Mouse (Mus musculus): ENCODE results near the gene Brk1. TPM values are rescaled to one million over a fixed set of nuclear protein-coding genes. Genes with fewer than 3 reads are reported as not detected.

Gene Brk1
- total and polyA plus RNA-seq, 3 experiments = 167 to 201 (median 181) TPM

DNA sequence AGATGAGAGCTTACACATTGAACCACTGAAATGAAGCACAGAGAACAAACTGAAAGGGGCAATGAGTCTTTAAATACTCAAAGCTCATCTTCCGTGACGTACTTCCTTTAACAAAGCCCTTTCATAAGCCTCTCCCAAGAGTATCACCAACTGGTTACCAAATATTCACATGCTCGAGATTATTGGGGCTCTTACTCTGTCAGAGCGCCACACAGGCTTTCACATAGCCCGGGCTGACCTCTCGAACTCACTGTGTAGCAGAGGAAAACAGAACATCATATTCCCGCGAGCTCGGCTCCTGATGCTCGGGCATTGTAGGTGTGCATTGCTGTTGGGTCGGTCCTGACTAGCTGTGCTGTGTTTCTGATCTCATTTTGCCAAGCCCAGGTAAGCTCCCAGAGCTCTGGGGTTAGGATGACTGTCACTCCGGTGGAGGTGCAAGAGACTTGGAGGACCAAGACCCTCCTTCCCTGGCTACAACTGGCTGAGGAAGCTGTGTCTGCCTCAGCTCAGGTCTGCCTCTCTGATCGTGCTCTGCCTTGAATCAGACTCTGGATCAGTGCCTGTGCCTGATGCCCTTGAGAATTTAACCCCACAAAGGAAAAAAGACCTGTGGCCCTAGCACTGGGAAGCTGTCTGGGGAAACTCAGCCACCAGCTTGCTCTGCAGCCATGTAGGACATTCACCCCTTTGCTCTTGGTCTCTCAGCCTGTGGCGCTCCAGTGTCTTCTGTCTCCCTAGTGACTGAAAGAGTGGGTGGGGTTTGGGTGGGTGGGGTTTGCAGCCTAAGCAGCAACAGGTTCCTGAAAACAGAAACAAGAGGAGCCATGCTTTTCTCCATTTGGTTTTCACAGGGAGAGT is 56.1 kb downstream of the Brk1 start:
- peak; percentile 44 for DNase-seq

DNA sequence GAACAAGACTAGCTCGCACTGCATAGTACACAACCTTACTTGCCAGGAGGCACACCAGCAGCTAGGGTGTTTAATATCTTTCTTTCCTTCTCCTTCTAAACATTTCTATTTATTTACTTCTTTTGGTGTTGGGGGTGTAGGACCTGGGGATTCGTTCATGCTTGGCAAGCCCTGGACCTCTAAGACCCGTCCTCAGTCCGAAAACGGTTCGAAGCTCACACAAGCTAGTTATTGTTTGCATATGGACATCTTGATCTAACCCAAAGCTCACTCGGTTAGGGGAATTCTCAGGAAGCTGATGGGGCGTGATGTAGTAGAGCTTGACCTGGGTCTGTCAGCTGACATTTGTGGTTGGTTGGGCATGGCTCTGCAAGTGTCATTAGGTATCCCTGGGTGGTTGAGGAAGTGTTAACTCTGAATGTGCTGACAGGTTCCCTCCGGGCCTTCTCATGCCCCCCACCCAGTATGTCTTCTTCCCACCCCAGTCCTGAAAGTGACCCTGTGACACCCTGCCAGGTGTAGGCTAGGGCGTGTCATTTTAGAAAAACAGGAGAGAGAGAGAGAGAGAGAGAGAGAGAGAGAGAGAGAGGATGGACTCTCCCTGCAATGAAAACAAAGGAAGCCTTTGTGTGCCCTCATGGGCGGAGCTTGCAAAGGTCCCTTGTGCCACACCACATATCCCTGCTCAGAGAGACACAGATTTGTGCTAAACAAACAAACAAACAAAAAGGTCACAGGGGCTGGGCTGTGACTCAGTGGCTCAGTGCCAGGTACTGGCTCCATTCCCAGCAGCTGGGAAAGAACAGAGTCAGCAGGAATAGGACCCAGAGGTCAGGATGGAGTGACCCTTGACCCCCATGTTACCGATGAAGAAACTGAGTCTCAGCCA is 57.0 kb downstream of the Brk1 start:
- DNase-seq = peak; percentile 84

DNA sequence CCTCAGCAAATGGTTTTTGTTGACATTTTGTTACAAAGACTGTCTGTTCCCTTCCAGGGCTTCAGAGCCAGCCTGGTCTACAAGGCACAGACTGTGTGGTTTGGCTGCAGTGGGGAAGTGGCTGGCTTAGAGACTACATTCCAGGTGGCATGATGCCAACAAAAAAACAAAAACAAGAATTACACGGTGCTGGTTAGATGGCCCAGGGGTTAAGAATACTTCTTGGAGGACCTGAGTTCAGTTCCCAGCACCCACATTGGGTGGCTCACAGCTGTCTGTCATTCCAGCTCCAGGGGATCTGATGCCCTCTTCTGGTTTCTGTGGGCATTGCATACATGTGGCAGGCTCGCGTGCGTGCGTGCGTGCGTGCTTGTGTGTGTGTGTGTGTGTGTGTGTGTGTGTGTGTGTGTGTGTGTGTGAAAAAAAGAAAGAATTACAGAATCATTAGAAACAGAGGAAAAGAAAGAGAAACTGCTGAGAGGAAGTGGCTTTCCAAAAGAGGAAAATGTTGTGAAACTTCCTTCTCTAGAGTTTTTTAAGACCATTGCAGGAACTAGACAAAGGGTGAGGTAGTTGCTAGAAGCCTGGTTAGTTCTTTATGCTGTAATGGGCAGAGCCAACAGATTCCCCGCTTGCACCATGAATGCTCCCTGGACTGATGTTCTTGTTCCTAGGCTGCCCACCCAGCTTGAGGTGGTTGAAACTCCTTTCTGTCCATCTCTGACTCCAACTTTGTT is 58.6 kb downstream of the Brk1 start:
- no peak for DNase-seq

DNA sequence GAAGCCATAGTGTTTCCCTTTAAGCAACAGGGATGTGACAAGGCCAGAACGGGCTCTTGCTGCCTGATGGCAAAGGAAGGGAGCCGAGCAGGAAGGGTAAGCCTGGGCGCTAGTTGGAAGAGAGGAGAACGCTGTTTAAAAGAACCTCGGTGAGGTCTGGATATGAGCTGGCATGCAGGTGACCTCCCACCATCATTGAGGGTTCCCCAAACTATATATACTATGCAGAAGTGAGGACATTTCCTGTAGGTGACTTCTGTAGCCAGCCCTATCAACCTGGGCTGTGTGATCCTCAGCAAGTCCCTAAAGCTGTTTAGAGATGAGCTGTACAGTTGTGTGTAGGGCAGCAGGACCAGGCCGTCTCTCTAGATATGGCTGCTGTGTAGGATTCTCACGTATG is 59.7 kb downstream of the Brk1 start:
- no peak for DNase-seq

Other genes starting within 250 kb of the Brk1 start
- gene Tada3, start 226.9 kb upstream of the Brk1 start, total RNA-seq (2021) = 10 to 100 TPM; 35.1 to 47.0 TPM
- 32.4 and 34.5 TPM in 2 replicates for gene Tada3, start 226.9 kb upstream of the Brk1 start, polyA plus RNA-seq (2012; rRNA removed)
- 100 to 1,000 TPM; 175 to 211 TPM for gene Arpc4, start 226.7 kb upstream of the Brk1 start, total RNA-seq (2021)
- 61.0 and 62.3 TPM in 2 replicates for gene Arpc4, start 226.7 kb upstream of the Brk1 start, polyA plus RNA-seq (2012; rRNA removed)
- gene Ttll3, start 215.5 kb upstream of the Brk1 start, total RNA-seq (2021) = 1 to 10 TPM; 2.1 to 3.5 TPM
- 5.8 and 7.0 TPM in 2 replicates for gene Ttll3, start 215.5 kb upstream of the Brk1 start, polyA plus RNA-seq (2012; rRNA removed)
- gene Rpusd3, start 185.4 kb upstream of the Brk1 start, total RNA-seq (2021) = 1 to 10 TPM; 9.1 to 9.2 TPM
- gene Rpusd3, start 185.4 kb upstream of the Brk1 start, polyA plus RNA-seq (2012; rRNA removed) = 65.5 and 102 TPM in 2 replicates
- 100 to 1,000 TPM; 354 to 980 TPM for gene Cidec, start 169.0 kb upstream of the Brk1 start, total RNA-seq (2021)
- 514 and 896 TPM in 2 replicates for gene Cidec, start 169.0 kb upstream of the Brk1 start, polyA plus RNA-seq (2012; rRNA removed)
- 10 to 100 TPM; 50.5 TPM for gene Jagn1, start 162.2 kb upstream of the Brk1 start, total RNA-seq (2021)
- 49.5 and 64.3 TPM in 2 replicates for gene Jagn1, start 162.2 kb upstream of the Brk1 start, polyA plus RNA-seq (2012; rRNA removed)
- 1 to 10 TPM; 1.1 to 1.9 TPM for gene Il17re, start 146.3 kb upstream of the Brk1 start, total RNA-seq (2021)
- 4.0 TPM in 2 replicates for gene Il17re, start 146.3 kb upstream of the Brk1 start, polyA plus RNA-seq (2012; rRNA removed)
- gene Il17rc, start 133.3 kb upstream of the Brk1 start, total RNA-seq (2021) = 10 to 100 TPM; 17.0 to 22.0 TPM
- gene Il17rc, start 133.3 kb upstream of the Brk1 start, polyA plus RNA-seq (2012; rRNA removed) = 90.8 and 103 TPM in 2 replicates
- gene Creld1, start 121.5 kb upstream of the Brk1 start, total RNA-seq (2021) = 10 to 100 TPM; 44.7 to 58.5 TPM
- 30.0 and 31.1 TPM in 2 replicates for gene Creld1, start 121.5 kb upstream of the Brk1 start, polyA plus RNA-seq (2012; rRNA removed)
- under 1 TPM; 0.09 to 0.21 TPM for gene Prrt3, start 102.8 kb upstream of the Brk1 start, total RNA-seq (2021)
- 0.32 and 0.33 TPM in 2 replicates for gene Prrt3, start 102.8 kb upstream of the Brk1 start, polyA plus RNA-seq (2012; rRNA removed)
- gene Emc3, start 73.1 kb upstream of the Brk1 start, total RNA-seq (2021) = 100 to 1,000 TPM in 1 of 2 experiments, 10 to 100 TPM in 1; 99.9 to 116 TPM
- 44.9 and 53.6 TPM in 2 replicates for gene Emc3, start 73.1 kb upstream of the Brk1 start, polyA plus RNA-seq (2012; rRNA removed)
- under 1 TPM; 0.41 to 0.72 TPM for gene Fancd2, start 73.1 kb upstream of the Brk1 start, total RNA-seq (2021)
- 0.17 and 1.2 TPM in 2 replicates for gene Fancd2, start 73.1 kb upstream of the Brk1 start, polyA plus RNA-seq (2012; rRNA removed)
- gene Fancd2os, start 4.1 kb upstream of the Brk1 start, total RNA-seq (2021) = under 1 TPM in 1 of 2 experiments, not detected in 1; 0.21 TPM
- gene Fancd2os, start 4.1 kb upstream of the Brk1 start, polyA plus RNA-seq (2012; rRNA removed) = 0.15 TPM in 1 of 2 replicates, not detected in the other
- 10 to 100 TPM; 22.5 to 26.3 TPM for gene Vhl, start 19.2 kb downstream of the Brk1 start, total RNA-seq (2021)
- 16.8 and 21.4 TPM in 2 replicates for gene Vhl, start 19.2 kb downstream of the Brk1 start, polyA plus RNA-seq (2012; rRNA removed)
- gene Irak2, start 33.7 kb downstream of the Brk1 start, total RNA-seq (2021) = 10 to 100 TPM; 22.4 to 23.6 TPM
- 17.4 and 20.0 TPM in 2 replicates for gene Irak2, start 33.7 kb downstream of the Brk1 start, polyA plus RNA-seq (2012; rRNA removed)
- 10 to 100 TPM; 44.7 to 56.3 TPM for gene Tatdn2, start 92.3 kb downstream of the Brk1 start, total RNA-seq (2021)
- 16.3 and 19.0 TPM in 2 replicates for gene Tatdn2, start 92.3 kb downstream of the Brk1 start, polyA plus RNA-seq (2012; rRNA removed)
- not detected for gene Ghrl, start 115.1 kb downstream of the Brk1 start, total RNA-seq (2021)
- 0.35 TPM in 1 of 2 replicates, not detected in the other for gene Ghrl, start 115.1 kb downstream of the Brk1 start, polyA plus RNA-seq (2012; rRNA removed)
- 100 to 1,000 TPM; 106 to 127 TPM for gene Sec13, start 136.0 kb downstream of the Brk1 start, total RNA-seq (2021)
- 68.8 and 83.0 TPM in 2 replicates for gene Sec13, start 136.0 kb downstream of the Brk1 start, polyA plus RNA-seq (2012; rRNA removed)

Measured in adrenal gland, adult 2 months (tissue).